Mouse (Mus musculus): Measurements from ENCODE around the gene Nudt14.

DNA sequence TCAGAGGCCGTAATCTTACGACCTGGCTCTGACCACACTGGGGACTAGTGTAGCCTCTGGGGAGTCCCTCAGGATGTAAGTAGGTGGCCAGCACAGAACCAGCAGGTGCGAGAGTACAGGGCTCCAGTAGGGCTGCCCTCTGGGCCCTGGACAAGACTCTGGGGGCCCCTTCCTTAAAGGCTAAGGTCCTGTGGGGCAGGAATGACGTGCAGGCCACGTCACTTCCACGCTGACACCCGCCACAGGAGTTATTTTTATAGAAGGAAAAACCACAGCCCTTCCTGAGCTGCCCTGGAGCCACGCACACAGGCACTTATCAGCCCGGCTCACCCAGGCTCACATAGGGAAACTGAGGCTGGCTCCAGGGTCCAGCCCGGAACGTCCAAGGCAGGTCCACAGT lies 24.4 kb downstream of the Nudt14 start:
- TF ChIP-seq CHD1 (IDR thresholded peaks at IDR 0.05; ENCODE audit: low read depth, low read length) (no peak), CTCF (conservative IDR thresholded peaks at IDR 0.05 in 1 of 2, IDR thresholded peaks at IDR 0.05 in 1 of 2; ENCODE audit: low read depth in 2 of 2, low read length in 2 of 2) (no peak), POLR2A (IDR thresholded peaks at IDR 0.05; ENCODE audit: low read depth, low read length) (no peak), USF2 (conservative IDR thresholded peaks at IDR 0.05; ENCODE audit: low read depth, low read length) (no peak), GABPA (IDR thresholded peaks at IDR 0.05; ENCODE audit: insufficient replicate concordance, low read depth, low read length) (no peak), MAFK (IDR thresholded peaks at IDR 0.05; ENCODE audit: insufficient replicate concordance, low read length) (no peak), USF1 (IDR thresholded peaks at IDR 0.05; ENCODE audit: low read depth, low read length) (no peak), ZC3H11A (IDR thresholded peaks at IDR 0.05; ENCODE audit: low read depth, low read length) (no peak), POLR2AphosphoS2 (IDR thresholded peaks at IDR 0.05; ENCODE audit: low read depth, low read length) (no peak), JUN (IDR thresholded peaks at IDR 0.05; ENCODE audit: insufficient read depth, low read depth, low read length) (no peak), MEF2A (IDR thresholded peaks at IDR 0.05; ENCODE audit: borderline replicate concordance, low read depth, low read length) (0 out of 2 replicates have a peak, but pooled peaks have one; percentile 15)
